Mouse (Mus musculus): ENCODE measurements at regions not wholly inside any gene's neighbourhood (a gene's known extent, or its start where the extent isn't known, plus 50 kb on each side); places are given as distances from the start of the nearest gene placed in this dataset.

DNA sequence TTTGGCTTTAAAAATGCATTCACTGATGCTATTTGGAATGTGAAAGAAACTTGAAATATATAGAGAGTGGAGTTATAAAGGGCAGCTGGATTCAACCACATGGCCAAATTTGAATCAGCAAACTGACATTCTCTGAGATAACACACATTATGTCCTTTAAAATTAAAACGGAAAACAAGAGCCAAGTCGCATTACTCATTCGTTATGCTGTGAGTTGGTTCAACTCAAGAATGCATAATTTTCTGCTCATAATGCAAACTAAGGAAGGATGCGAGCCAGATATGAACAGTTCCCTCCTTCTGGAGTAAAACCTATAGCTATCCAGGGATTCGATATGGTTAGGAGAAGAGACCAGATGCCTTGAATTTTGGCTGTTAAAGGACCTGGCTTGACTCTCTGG, 239.8 kb upstream of the G2e3 start:
- no peak overlapping the region for H3K4me3 ChIP-seq (ENCODE audit: low read depth, low read length)
- DNase-seq (ENCODE audit: low spot score): no peak
- H3K36me3 ChIP-seq (ENCODE audit: control insufficient read depth, insufficient read depth, low read length): no peaks in the 10 kb centered on the region
- no peak overlapping the region for H3K9ac ChIP-seq (ENCODE audit: low read length)
- H3K9me3 ChIP-seq (ENCODE audit: control insufficient read depth, low read length): no peaks in the 10 kb centered on the region
- no peaks in the 10 kb centered on the region for H3K27me3 ChIP-seq (replicated peaks; ENCODE audit: control insufficient read depth, insufficient read depth, low read length)
- WGBS: 90% methylated on average over 5 of the region's 5 CpGs
- no peaks in the 10 kb centered on the region for H3K4me1 ChIP-seq (replicated peaks; ENCODE audit: control insufficient read depth, insufficient read depth, low read length)
- ATAC-seq (replicated peaks; ENCODE audit: low FRiP score, low TSS enrichment, low read depth): no peak
- H3K27ac ChIP-seq (ENCODE audit: low read depth): no peak overlapping the region
- no peak overlapping the region for H3K4me2 ChIP-seq (ENCODE audit: low read length)

GRCm38 (mm10) chr12:51103541-51104042, 244.3 kb upstream of the G2e3 start:
- H3K27me3 ChIP-seq (replicated peaks; ENCODE audit: control insufficient read depth, insufficient read depth, low read length): no peaks in the 10 kb centered on the region
- H3K9me3 ChIP-seq (ENCODE audit: control insufficient read depth, low read length): no peaks in the 10 kb centered on the region
- no peak overlapping the region for H3K27ac ChIP-seq (ENCODE audit: low read depth)
- no peak for ATAC-seq (replicated peaks; ENCODE audit: low FRiP score, low TSS enrichment, low read depth)
- no peaks in the 10 kb centered on the region for H3K4me1 ChIP-seq (replicated peaks; ENCODE audit: control insufficient read depth, insufficient read depth, low read length)
- 83% methylated on average over 4 of the region's 4 CpGs for WGBS
- H3K36me3 ChIP-seq (ENCODE audit: control insufficient read depth, insufficient read depth, low read length): no peaks in the 10 kb centered on the region
- no peak for DNase-seq (ENCODE audit: low spot score)
- H3K9ac ChIP-seq (ENCODE audit: low read length): no peak overlapping the region
- no peak overlapping the region for H3K4me2 ChIP-seq (ENCODE audit: low read length)
- H3K4me3 ChIP-seq (ENCODE audit: low read depth, low read length): no peak overlapping the region

GRCm38 (mm10) chr12:51101636-51102035, 246.2 kb upstream of the G2e3 start:
- no peaks in the 10 kb centered on the region for H3K36me3 ChIP-seq (ENCODE audit: control insufficient read depth, insufficient read depth, low read length)
- no peak for ATAC-seq (replicated peaks; ENCODE audit: low FRiP score, low TSS enrichment, low read depth)
- no peak overlapping the region for H3K4me3 ChIP-seq (ENCODE audit: low read depth, low read length)
- no peak overlapping the region for H3K4me2 ChIP-seq (ENCODE audit: low read length)
- no peak overlapping the region for H3K27ac ChIP-seq (ENCODE audit: low read depth)
- no peak overlapping the region for H3K9ac ChIP-seq (ENCODE audit: low read length)
- DNase-seq (ENCODE audit: low spot score): no peak
- 74% methylated on average over 6 of the region's 6 CpGs for WGBS
- H3K9me3 ChIP-seq (ENCODE audit: control insufficient read depth, low read length): no peaks in the 10 kb centered on the region
- H3K4me1 ChIP-seq (replicated peaks; ENCODE audit: control insufficient read depth, insufficient read depth, low read length): no peaks in the 10 kb centered on the region
- no peaks in the 10 kb centered on the region for H3K27me3 ChIP-seq (replicated peaks; ENCODE audit: control insufficient read depth, insufficient read depth, low read length)

- 63% methylated on average over 5 of the region's 5 CpGs for WGBS
- no peak overlapping the region for H3K27ac ChIP-seq (ENCODE audit: low read depth)
- H3K4me2 ChIP-seq (ENCODE audit: low read length): no peak overlapping the region
- H3K4me3 ChIP-seq (ENCODE audit: low read depth, low read length): no peak overlapping the region
- no peaks in the 10 kb centered on the region for H3K36me3 ChIP-seq (ENCODE audit: control insufficient read depth, insufficient read depth, low read length)
- H3K4me1 ChIP-seq (replicated peaks; ENCODE audit: control insufficient read depth, insufficient read depth, low read length): no peaks in the 10 kb centered on the region
- no peak for DNase-seq (ENCODE audit: low spot score)
- no peak for ATAC-seq (replicated peaks; ENCODE audit: low FRiP score, low TSS enrichment, low read depth)
- no peaks in the 10 kb centered on the region for H3K27me3 ChIP-seq (replicated peaks; ENCODE audit: control insufficient read depth, insufficient read depth, low read length)
- no peaks in the 10 kb centered on the region for H3K9me3 ChIP-seq (ENCODE audit: control insufficient read depth, low read length)
- no peak overlapping the region for H3K9ac ChIP-seq (ENCODE audit: low read length)
These were observed 247.0 kb upstream of the G2e3 start for GRCm38 (mm10) chr12:51100868-51101267.

- no peak overlapping the region for H3K9ac ChIP-seq (ENCODE audit: low read length)
- H3K27me3 ChIP-seq (replicated peaks; ENCODE audit: control insufficient read depth, insufficient read depth, low read length): no peaks in the 10 kb centered on the region
- H3K4me1 ChIP-seq (replicated peaks; ENCODE audit: control insufficient read depth, insufficient read depth, low read length): no peaks in the 10 kb centered on the region
- 63% methylated on average over 4 of the region's 4 CpGs for WGBS
- no peak overlapping the region for H3K27ac ChIP-seq (ENCODE audit: low read depth)
- no peak overlapping the region for H3K4me3 ChIP-seq (ENCODE audit: low read depth, low read length)
- ATAC-seq (replicated peaks; ENCODE audit: low FRiP score, low TSS enrichment, low read depth): no peak
- no peak overlapping the region for H3K4me2 ChIP-seq (ENCODE audit: low read length)
- no peaks in the 10 kb centered on the region for H3K9me3 ChIP-seq (ENCODE audit: control insufficient read depth, low read length)
- no peaks in the 10 kb centered on the region for H3K36me3 ChIP-seq (ENCODE audit: control insufficient read depth, insufficient read depth, low read length)
- no peak for DNase-seq (ENCODE audit: low spot score)
These were observed 251.9 kb upstream of the G2e3 start for GRCm38 (mm10) chr12:51095974-51096373.

GRCm38 (mm10) chr12:51089324-51089723, 258.5 kb upstream of the G2e3 start:
- no peaks in the 10 kb centered on the region for H3K36me3 ChIP-seq (ENCODE audit: control insufficient read depth, insufficient read depth, low read length)
- no peaks in the 10 kb centered on the region for H3K9me3 ChIP-seq (ENCODE audit: control insufficient read depth, low read length)
- no peak overlapping the region for H3K9ac ChIP-seq (ENCODE audit: low read length)
- no peak overlapping the region for H3K4me3 ChIP-seq (ENCODE audit: low read depth, low read length)
- WGBS: 80% methylated on average over 7 of the region's 7 CpGs
- H3K27ac ChIP-seq (ENCODE audit: low read depth): no peak overlapping the region
- ATAC-seq (replicated peaks; ENCODE audit: low FRiP score, low TSS enrichment, low read depth) (no peak), DNase-seq (ENCODE audit: low spot score) (no peak)
- no peaks in the 10 kb centered on the region for H3K27me3 ChIP-seq (replicated peaks; ENCODE audit: control insufficient read depth, insufficient read depth, low read length)
- no peak overlapping the region for H3K4me2 ChIP-seq (ENCODE audit: low read length)
- no peaks in the 10 kb centered on the region for H3K4me1 ChIP-seq (replicated peaks; ENCODE audit: control insufficient read depth, insufficient read depth, low read length)

DNA sequence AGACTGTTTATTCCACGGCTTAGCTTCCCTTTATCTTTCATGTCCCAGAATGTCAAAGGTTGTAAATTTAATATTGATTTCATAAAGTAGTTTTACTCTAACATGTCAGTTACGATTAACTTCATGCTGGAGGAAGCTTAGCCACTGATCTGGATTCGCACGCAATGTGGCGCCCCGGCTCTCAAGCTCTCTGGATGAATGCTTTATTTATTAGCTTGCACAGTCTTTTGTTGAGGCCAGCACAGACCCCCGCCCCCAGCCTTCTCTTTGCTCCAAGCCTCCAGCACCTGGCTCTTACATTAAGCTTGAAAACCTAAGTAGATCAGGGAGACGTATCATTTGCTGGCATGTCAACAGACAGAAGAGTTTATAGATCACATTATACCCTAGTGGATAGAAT, 266.1 kb upstream of the G2e3 start:
- H3K27me3 ChIP-seq (replicated peaks; ENCODE audit: control insufficient read depth, insufficient read depth, low read length): no peaks in the 10 kb centered on the region
- DNase-seq (ENCODE audit: low spot score): no peak
- H3K9ac ChIP-seq (ENCODE audit: low read length): no peak overlapping the region

GRCm38 (mm10) chr12:51073503-51073902, 274.4 kb upstream of the G2e3 start:
- Histone ChIP-seq H3K9me3 (ENCODE audit: control insufficient read depth, low read length) (no peaks in the 10 kb centered on the region), H3K4me1 (replicated peaks; ENCODE audit: control insufficient read depth, insufficient read depth, low read length) (no peaks in the 10 kb centered on the region), H3K27me3 (replicated peaks; ENCODE audit: control insufficient read depth, insufficient read depth, low read length) (no peaks in the 10 kb centered on the region), H3K27ac (ENCODE audit: low read depth) (no peak overlapping the region), H3K4me3 (ENCODE audit: low read depth, low read length) (no peak overlapping the region), H3K9ac (ENCODE audit: low read length) (no peak overlapping the region), H3K4me2 (ENCODE audit: low read length) (no peak overlapping the region), H3K36me3 (ENCODE audit: control insufficient read depth, insufficient read depth, low read length) (no peaks in the 10 kb centered on the region)
- no peak for DNase-seq (ENCODE audit: low spot score)
- 48% methylated on average over 1 of the region's 1 CpGs for WGBS
- no peak for ATAC-seq (replicated peaks; ENCODE audit: low FRiP score, low TSS enrichment, low read depth)

More for the DNA sequence above, 266.1 kb upstream of the G2e3 start:
- no peaks in the 10 kb centered on the region for H3K9me3 ChIP-seq (ENCODE audit: control insufficient read depth, low read length)
- H3K4me3 ChIP-seq (ENCODE audit: low read depth, low read length): no peak overlapping the region
- no peak overlapping the region for H3K27ac ChIP-seq (ENCODE audit: low read depth)
- ATAC-seq (replicated peaks; ENCODE audit: low FRiP score, low TSS enrichment, low read depth): no peak
- no peaks in the 10 kb centered on the region for H3K36me3 ChIP-seq (ENCODE audit: control insufficient read depth, insufficient read depth, low read length)
- no peaks in the 10 kb centered on the region for H3K4me1 ChIP-seq (replicated peaks; ENCODE audit: control insufficient read depth, insufficient read depth, low read length)
- H3K4me2 ChIP-seq (ENCODE audit: low read length): no peak overlapping the region
- 50% methylated on average over 8 of the region's 8 CpGs for WGBS

GRCm38 (mm10) chr12:51060931-51061330, 286.9 kb upstream of the G2e3 start:
- H3K27me3 ChIP-seq (replicated peaks; ENCODE audit: control insufficient read depth, insufficient read depth, low read length): no peaks in the 10 kb centered on the region
- ATAC-seq (replicated peaks; ENCODE audit: low FRiP score, low TSS enrichment, low read depth) (no peak), DNase-seq (ENCODE audit: low spot score) (no peak)
- H3K27ac ChIP-seq (ENCODE audit: low read depth): no peak overlapping the region
- WGBS: 83% methylated on average over 3 of the region's 3 CpGs
- no peak overlapping the region for H3K9ac ChIP-seq (ENCODE audit: low read length)
- H3K36me3 ChIP-seq (ENCODE audit: control insufficient read depth, insufficient read depth, low read length): no peaks in the 10 kb centered on the region
- H3K4me1 ChIP-seq (replicated peaks; ENCODE audit: control insufficient read depth, insufficient read depth, low read length): no peaks in the 10 kb centered on the region
- H3K4me3 ChIP-seq (ENCODE audit: low read depth, low read length): no peak overlapping the region
- H3K9me3 ChIP-seq (ENCODE audit: control insufficient read depth, low read length): no peaks in the 10 kb centered on the region
- no peak overlapping the region for H3K4me2 ChIP-seq (ENCODE audit: low read length)

All from intestine, embryonic 14.5 days (tissue).